Mouse (Mus musculus): ENCODE measurements around the gene Sowahd.
"Not testable (repeated sequence)": the region's sequence is repeated elsewhere in the genome, so short reads cannot be mapped to it uniquely, and the experiment has no call there.

Sowahd gene

GRCm38 (mm10) chrX:37048066-37048889 lies at the start of gene Sowahd:
Sowahd (plus strand) TSS chrX:37048845.
- DNase-seq (ENCODE audit: low spot score in 2 of 2), result no peak

GRCm38 (mm10) chrX:37013870-37014269 lies 34.8 kb upstream of the Sowahd start:
- no peak for DNase-seq (ENCODE audit: low spot score in 2 of 2)

- DNase-seq (ENCODE audit: low spot score in 2 of 2), result no peak
Measured at GRCm38 (mm10) chrX:37018150-37018654, 30.4 kb upstream of the Sowahd start.

- DNase-seq (ENCODE audit: low spot score in 2 of 2), result peak in 1 of 2 experiments; percentile 6
Measured at GRCm38 (mm10) chrX:37019045-37019444, 29.6 kb upstream of the Sowahd start.

GRCm38 (mm10) chrX:37022690-37023089 lies 26.0 kb upstream of the Sowahd start:
- peak; percentile 41 to 70 for DNase-seq (ENCODE audit: low spot score in 2 of 2)

GRCm38 (mm10) chrX:37023652-37024309 lies 24.9 kb upstream of the Sowahd start:
- DNase-seq (ENCODE audit: low spot score in 2 of 2), result no peak

GRCm38 (mm10) chrX:37028378-37028777 lies 20.3 kb upstream of the Sowahd start:
- DNase-seq (ENCODE audit: low spot score in 2 of 2), result no peak

GRCm38 (mm10) chrX:37042726-37043125 lies 5.9 kb upstream of the Sowahd start:
- DNase-seq (ENCODE audit: low spot score in 2 of 2), result peak in 1 of 2 experiments; percentile 49

GRCm38 (mm10) chrX:37048890-37049823 lies 512 bp downstream of the Sowahd start:
- no peak for DNase-seq (ENCODE audit: low spot score in 2 of 2)

- DNase-seq (ENCODE audit: low spot score in 2 of 2), result no peak
Measured at GRCm38 (mm10) chrX:37063902-37064301, 15.3 kb downstream of the Sowahd start.

GRCm38 (mm10) chrX:37067299-37067698 lies 18.7 kb downstream of the Sowahd start:
- no peak for DNase-seq (ENCODE audit: low spot score in 2 of 2)

GRCm38 (mm10) chrX:37068766-37069165 lies 20.1 kb downstream of the Sowahd start:
- DNase-seq (ENCODE audit: low spot score in 2 of 2), result no peak

- peak in 1 of 2 experiments; percentile 49 for DNase-seq (ENCODE audit: low spot score in 2 of 2)
Measured at GRCm38 (mm10) chrX:37074262-37074892, 25.7 kb downstream of the Sowahd start.

- DNase-seq (ENCODE audit: low spot score in 2 of 2), result no peak
Measured at GRCm38 (mm10) chrX:37076651-37077050, 28.0 kb downstream of the Sowahd start.

- not testable (repeated sequence) for DNase-seq (ENCODE audit: low spot score in 2 of 2)
Measured at GRCm38 (mm10) chrX:37080345-37080744, 31.7 kb downstream of the Sowahd start.

GRCm38 (mm10) chrX:37081194-37081593 lies 32.5 kb downstream of the Sowahd start:
- DNase-seq (ENCODE audit: low spot score in 2 of 2), result no peak

- peak in 1 of 2 experiments; percentile 2 for DNase-seq (ENCODE audit: low spot score in 2 of 2)
Measured at GRCm38 (mm10) chrX:37084318-37084926, 35.8 kb downstream of the Sowahd start.

- peak; percentile 79 to 84 for DNase-seq (ENCODE audit: low spot score in 2 of 2)
Measured at GRCm38 (mm10) chrX:37084927-37085660, 36.4 kb downstream of the Sowahd start, which contains the start of gene Rpl39. Rpl39 (minus strand) TSS chrX:37085402.

- DNase-seq (ENCODE audit: low spot score in 2 of 2), result no peak
Measured at GRCm38 (mm10) chrX:37085665-37086064, 37.0 kb downstream of the Sowahd start.

GRCm38 (mm10) chrX:37088778-37089177 lies 40.1 kb downstream of the Sowahd start:
- DNase-seq (ENCODE audit: low spot score in 2 of 2), result no peak
